Mouse (Mus musculus) adrenal gland, adult 2 months (tissue): Measurements from ENCODE around the gene Sebox. TPM values are rescaled to one million over a fixed set of nuclear protein-coding genes. Genes with fewer than 3 reads are reported as not detected.
"Not testable (repeated sequence)": the region's sequence is repeated elsewhere in the genome, so short reads cannot be mapped to it uniquely, and the experiment has no call there.

Experiments used
- DNase-seq: peaks from one replicate; pipeline ENCODE4 v3.0.0; 2021
- polyA plus RNA-seq: library from polyadenylated mRNA; depleted of rRNA; stranded (reverse); fragments of >200 nt; gene quantifications from 2 replicates; pipeline ENCODE4 v1.2.3, GENCODE M21; 2012
- total RNA-seq, 2 experiments: library from RNA; stranded (reverse); gene quantifications; 2 replicates each; pipeline ENCODE4 v1.2.3; 2021

Gene Sebox
- total and polyA plus RNA-seq, 3 experiments = not detected

GRCm38 (mm10) chr11:78497544-78498522 is 5.4 kb upstream of the Sebox start, which contains the start of gene Sarm1:
Sarm1 (minus strand) TSS chr11:78497754.
- peak; percentile 96 for DNase-seq

DNA sequence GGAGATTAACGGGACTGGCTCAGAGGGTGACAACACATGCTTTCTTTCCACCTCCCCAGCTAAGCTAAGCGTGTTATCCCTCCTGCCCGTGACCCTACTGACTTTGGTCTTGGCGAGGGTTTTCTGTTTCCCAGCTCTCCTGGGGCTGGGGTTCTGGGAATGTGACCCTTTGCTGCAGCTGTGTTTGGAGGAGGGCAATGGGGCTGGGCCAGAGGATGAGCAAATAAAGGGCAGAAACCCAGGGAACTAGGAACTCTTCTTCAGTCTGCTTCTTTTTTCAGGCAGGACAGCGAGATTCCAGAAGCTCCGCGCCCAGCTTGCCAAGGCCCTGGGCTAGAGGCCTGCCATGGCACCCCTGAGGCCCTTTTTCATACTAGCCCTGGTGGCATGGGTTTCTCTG is 4.2 kb upstream of the Sebox start, which contains the start of gene Vtn:
TSS of gene Vtn (plus strand) at position 88 of the 400 bp plus-strand sequence.
- peak; percentile 26 for DNase-seq

- DNase-seq = no peak
Observed at GRCm38 (mm10) chr11:78499543-78499942, 3.7 kb upstream of the Sebox start.

DNA sequence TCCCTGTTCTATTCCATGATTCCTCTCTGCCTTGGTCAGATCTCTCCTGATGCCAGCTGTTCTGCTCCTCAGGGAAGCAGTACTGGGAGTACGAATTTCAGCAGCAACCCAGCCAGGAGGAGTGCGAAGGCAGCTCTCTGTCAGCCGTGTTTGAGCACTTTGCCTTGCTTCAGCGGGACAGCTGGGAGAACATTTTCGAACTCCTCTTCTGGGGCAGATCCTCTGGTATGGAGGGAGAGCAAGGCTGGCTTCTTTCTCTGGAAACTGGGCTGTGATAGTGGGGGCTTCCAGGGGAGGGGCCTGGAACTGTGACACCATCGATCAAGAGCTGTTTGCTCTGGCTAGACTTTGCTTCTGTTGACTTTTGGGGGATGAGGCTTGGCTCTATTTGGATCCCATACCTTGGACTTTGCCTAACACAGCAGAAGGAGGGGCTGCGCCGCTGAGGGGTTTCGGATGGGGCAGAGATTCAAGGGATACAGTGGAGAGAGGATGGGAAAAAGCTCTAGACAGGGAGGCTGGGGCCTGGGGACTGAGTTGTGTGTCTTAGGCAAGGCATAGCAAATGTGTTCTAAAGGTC is 2.5 kb upstream of the Sebox start:
- DNase-seq = no peak

DNA sequence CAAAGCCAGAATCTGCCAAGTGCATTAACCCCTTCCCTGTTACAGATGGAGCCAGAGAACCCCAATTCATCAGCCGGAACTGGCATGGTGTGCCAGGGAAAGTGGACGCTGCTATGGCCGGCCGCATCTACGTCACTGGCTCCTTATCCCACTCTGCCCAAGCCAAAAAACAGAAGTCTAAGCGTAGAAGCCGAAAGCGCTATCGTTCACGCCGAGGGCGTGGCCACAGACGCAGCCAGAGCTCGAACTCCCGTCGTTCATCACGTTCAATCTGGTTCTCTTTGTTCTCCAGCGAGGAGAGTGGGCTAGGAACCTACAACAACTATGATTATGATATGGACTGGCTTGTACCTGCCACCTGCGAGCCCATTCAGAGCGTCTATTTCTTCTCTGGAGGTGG is 1.7 kb upstream of the Sebox start:
- no peak for DNase-seq

GRCm38 (mm10) chr11:78505430-78505829 is 2.2 kb downstream of the Sebox start:
- no peak for DNase-seq

DNA sequence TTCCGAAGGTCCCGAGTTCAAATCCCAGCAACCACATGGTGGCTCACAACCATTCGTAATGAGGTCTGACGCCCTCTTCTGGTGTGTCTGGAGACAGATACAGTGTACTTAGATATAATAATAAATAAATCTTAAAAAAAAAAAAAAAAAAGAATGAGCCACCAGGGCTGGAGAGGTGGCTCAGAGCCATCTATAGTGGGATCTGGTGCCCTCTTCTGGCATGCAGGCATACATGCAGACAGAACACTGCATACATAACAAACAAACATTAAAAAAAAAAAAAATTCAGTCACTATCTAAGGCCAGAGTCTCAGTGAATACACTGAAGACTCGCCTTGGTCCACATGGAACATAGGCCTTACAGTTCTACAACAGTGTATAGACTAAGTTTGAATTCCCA is 5.9 kb downstream of the Sebox start:
- no peak for DNase-seq

- peak; percentile 94 for DNase-seq
Observed at GRCm38 (mm10) chr11:78512025-78512957, 9.0 kb downstream of the Sebox start, which contains the start of the genes Tmem199 and Poldip2. Tmem199 (minus strand) TSS chr11:78512172. Poldip2 (plus strand) TSS chr11:78512193.

- no peak for DNase-seq
Observed at GRCm38 (mm10) chr11:78513106-78513790, 10.0 kb downstream of the Sebox start.

- DNase-seq = no peak
Observed at GRCm38 (mm10) chr11:78515549-78516325, 12.5 kb downstream of the Sebox start.

DNA sequence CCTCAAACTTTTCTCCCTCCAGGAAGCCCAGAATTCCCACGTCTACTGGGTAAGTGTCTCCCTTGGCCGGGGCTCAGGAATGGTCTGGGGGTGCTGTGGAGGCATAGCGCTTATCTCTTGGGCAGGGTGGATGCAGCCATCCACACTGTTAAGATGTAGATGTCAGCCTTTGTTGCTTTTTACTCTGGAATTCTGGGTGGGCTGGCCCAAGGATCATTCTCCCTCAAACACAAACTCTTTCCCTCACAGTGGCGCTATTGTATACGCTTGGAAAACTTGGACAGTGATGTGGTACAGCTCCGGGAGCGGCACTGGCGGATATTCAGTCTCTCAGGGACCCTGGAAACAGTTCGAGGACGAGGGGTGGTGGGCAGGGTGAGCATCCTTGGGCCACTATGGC is 15.7 kb downstream of the Sebox start:
- DNase-seq = no peak

- DNase-seq = no peak
Observed at GRCm38 (mm10) chr11:78521880-78522279, 18.6 kb downstream of the Sebox start.

GRCm38 (mm10) chr11:78522481-78522997 is 19.3 kb downstream of the Sebox start:
- peak; percentile 37 for DNase-seq

GRCm38 (mm10) chr11:78523241-78523955 is 20.2 kb downstream of the Sebox start:
- no peak for DNase-seq

- no peak for DNase-seq
Observed at GRCm38 (mm10) chr11:78524838-78525237, 21.6 kb downstream of the Sebox start.

DNA sequence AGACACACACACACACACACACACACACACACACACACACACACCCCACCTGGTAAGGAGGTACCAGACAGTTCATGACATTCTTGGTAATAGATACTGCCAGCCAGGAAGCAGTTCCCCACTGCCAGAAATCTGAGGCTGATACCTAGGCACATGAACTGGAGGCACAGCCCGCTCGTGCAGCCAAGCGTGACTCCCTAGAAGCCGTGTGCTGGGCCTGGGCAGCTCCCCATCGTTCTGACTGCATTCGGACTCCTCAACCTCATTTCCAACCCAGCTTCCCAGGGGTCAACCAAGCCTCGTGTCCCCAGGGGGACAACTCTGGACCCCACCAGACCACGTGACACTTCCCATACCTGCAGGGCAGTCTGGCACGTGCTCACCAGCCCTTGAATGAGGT is 25.5 kb downstream of the Sebox start:
- DNase-seq = no peak

- no peak for DNase-seq
Observed at GRCm38 (mm10) chr11:78530001-78530400, 26.8 kb downstream of the Sebox start.

DNA sequence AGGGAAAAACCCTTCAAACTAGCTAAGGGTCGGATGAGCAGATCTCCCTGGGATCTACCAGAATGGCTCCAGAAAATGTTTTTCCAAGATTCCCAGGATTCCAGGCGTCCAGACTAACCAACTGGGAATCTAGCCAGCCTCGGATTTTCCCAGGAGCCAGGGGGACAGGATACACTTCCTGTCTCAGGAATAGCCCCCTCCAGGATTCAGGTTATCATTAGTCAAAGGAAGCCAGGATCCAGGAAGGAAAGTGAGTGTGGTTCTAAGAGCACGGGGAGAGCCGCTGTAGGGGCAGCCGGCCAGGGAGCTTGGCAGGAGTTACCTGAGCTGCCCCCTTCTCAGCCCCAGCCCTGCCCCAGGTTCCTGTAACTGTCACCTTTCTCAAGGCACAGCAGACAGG is 27.8 kb downstream of the Sebox start:
- peak; percentile 57 for DNase-seq

DNA sequence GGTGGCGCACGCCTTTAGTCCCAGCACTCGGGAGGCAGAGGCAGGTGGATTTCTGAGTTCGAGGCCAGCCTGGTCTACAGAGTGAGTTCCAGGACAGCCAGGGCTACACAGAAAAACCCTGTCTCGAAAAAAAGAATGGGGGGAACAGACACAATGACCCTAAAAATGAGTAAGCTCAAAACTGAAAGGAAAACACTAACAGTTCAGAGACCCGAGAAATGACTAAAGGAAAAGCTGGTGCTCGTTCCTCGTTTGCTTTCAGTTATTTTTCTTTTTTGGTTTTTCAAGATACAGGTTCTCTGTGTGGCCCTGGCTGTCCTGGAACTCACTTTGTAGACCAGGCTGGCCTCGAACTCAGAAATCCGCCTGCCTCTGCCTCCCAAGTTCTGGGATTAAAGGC is 28.3 kb downstream of the Sebox start:
- not testable (repeated sequence) for DNase-seq

DNA sequence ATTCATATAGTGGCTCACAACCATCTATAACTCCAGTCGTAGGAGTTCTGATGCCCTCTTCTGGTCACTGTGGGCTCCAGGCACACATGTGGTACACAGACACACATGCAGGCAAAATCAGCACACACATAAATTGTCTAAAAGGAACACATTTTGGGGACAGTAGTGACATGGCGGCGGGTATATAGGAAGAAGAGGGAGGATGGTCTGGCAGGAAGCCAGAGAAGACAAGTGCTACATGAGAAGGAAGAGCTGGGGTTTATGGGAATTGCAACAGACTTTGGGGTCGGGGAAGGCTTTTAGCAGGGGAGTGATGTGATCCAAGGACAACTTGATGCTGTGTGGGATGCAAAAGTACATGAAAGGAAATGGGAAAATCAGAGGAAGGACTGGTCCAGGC is 31.3 kb downstream of the Sebox start:
- no peak for DNase-seq
